Mouse (Mus musculus) hindbrain, embryonic 14.5 days (tissue): ENCODE data around the gene Abhd10. TPM values are rescaled to one million over a fixed set of nuclear protein-coding genes. Genes with fewer than 3 reads are reported as not detected.

ENCODE experiments used
- ATAC-seq: fragments of 200-750 bp; cut with Nextera tagmentation; 2 replicates; pipeline ENCODE4 v1.8.0; 2017; ENCODE audit warnings: moderate number of reproducible peaks, mild to moderate bottlenecking, moderate TSS enrichment, moderate library complexity; ENCODE audit not compliant: low FRiP score
- DNase-seq: peaks from one replicate; pipeline ENCODE4 v3.0.0-alpha.2; 2015; ENCODE audit warnings: low spot score
- H3K27ac ChIP-seq: fragments of 300-500 bp; sonication (generic); 2 replicates; pipeline ENCODE4 v1.5.1; 2014; ENCODE audit warnings: mild to moderate bottlenecking, moderate library complexity
- H3K27me3 ChIP-seq: fragments of 300-500 bp; sonication (generic); 2 replicates; pipeline ENCODE4 v1.6.1; 2014; ENCODE audit warnings: mild to moderate bottlenecking, low read length, mixed read lengths; ENCODE audit not compliant: control insufficient read depth, insufficient read depth
- H3K36me3 ChIP-seq: fragments of 300-500 bp; sonication (generic); replicated peaks from 2 replicates; pipeline ENCODE4 v1.6.1; 2014; ENCODE audit not compliant: control insufficient read depth, insufficient read depth
- H3K4me1 ChIP-seq: fragments of 300-500 bp; sonication (generic); replicated peaks from 2 replicates; pipeline ENCODE4 v1.6.1; 2014; ENCODE audit warnings: antibody characterized with exemption, low read length, mixed read lengths; ENCODE audit not compliant: control insufficient read depth, insufficient read depth
- H3K4me2 ChIP-seq: fragments of 300-500 bp; sonication (generic); replicated peaks from 2 replicates; pipeline ENCODE4 v1.6.1; 2014; ENCODE audit warnings: mild to moderate bottlenecking, moderate library complexity
- H3K4me3 ChIP-seq: fragments of 300-500 bp; sonication (generic); replicated peaks from 2 replicates; pipeline ENCODE4 v1.5.1; 2014; ENCODE audit warnings: mild to moderate bottlenecking, low read length
- H3K9ac ChIP-seq: fragments of 300-500 bp; sonication (generic); 2 replicates; pipeline ENCODE4 v1.6.1; 2014
- H3K9me3 ChIP-seq: fragments of 300-500 bp; sonication (generic); 2 replicates; pipeline ENCODE4 v1.6.1; 2016; ENCODE audit warnings: low read length; ENCODE audit not compliant: control insufficient read depth
- WGBS: fragments of 180-500 bp; shearing (Covaris S2); extraction: QIAGEN DNeasy Blood & Tissue Kit; methylation state at CpG from one replicate; pipeline ENCODE4 v1.1.7; 2014; 5-methylcytosine and 5-hydroxymethylcytosine counted together
- polyA plus RNA-seq: library from polyadenylated mRNA; unstranded; fragments of >200 nt; fragmentation: Nextera tagmentation; extraction: Ambion mirVana; gene quantifications from 2 replicates; pipeline ENCODE4 v1.2.1, GENCODE M21; 2014

Gene Abhd10
- polyA plus RNA-seq, 1 experiment from 2014 or later, result 34.7 TPM

GRCm38 (mm10) chr16:45714489-45715150, 28.1 kb downstream of the Abhd10 start:
- Histone ChIP-seq H3K36me3 (peaks cover 90% of the 10 kb centered on the region), H3K4me3 (no peak overlapping the region), H3K9ac (no peak overlapping the region), H3K27ac (no peak overlapping the region), H3K9me3 (no peaks in the 10 kb centered on the region), H3K27me3 (no peaks in the 10 kb centered on the region), H3K4me2 (no peak overlapping the region), H3K4me1 (peaks cover 2% of the 10 kb centered on the region; the same call in 1 of the 2 replicates)
- 86% methylated on average over 5 of the region's 5 CpGs for WGBS
- ATAC-seq (no peak), DNase-seq (no peak)

GRCm38 (mm10) chr16:45713878-45714277, 28.9 kb downstream of the Abhd10 start:
- DNase-seq (no peak), ATAC-seq (no peak)
- Histone ChIP-seq H3K27ac (no peak overlapping the region), H3K4me2 (no peak overlapping the region), H3K27me3 (no peaks in the 10 kb centered on the region), H3K4me1 (no peaks in the 10 kb centered on the region), H3K36me3 (peaks cover 85% of the 10 kb centered on the region), H3K9me3 (no peaks in the 10 kb centered on the region), H3K9ac (no peak overlapping the region), H3K4me3 (no peak overlapping the region)
- WGBS, result 73% methylated on average over 1 of the region's 1 CpGs

GRCm38 (mm10) chr16:45713261-45713660, 29.5 kb downstream of the Abhd10 start:
- Histone ChIP-seq H3K27me3 (no peaks in the 10 kb centered on the region), H3K4me2 (no peak overlapping the region), H3K9ac (no peak overlapping the region), H3K36me3 (peaks cover 79% of the 10 kb centered on the region), H3K9me3 (no peaks in the 10 kb centered on the region), H3K27ac (no peak overlapping the region), H3K4me3 (no peak overlapping the region), H3K4me1 (no peaks in the 10 kb centered on the region)
- ATAC-seq (no peak), DNase-seq (no peak)
- WGBS, result 63% methylated on average over 5 of the region's 5 CpGs

GRCm38 (mm10) chr16:45711263-45711662, 31.5 kb downstream of the Abhd10 start:
- H3K36me3 ChIP-seq, result peaks cover 61% of the 10 kb centered on the region
- H3K9ac ChIP-seq, result no peak overlapping the region
- no peaks in the 10 kb centered on the region for H3K9me3 ChIP-seq
- H3K4me2 ChIP-seq, result no peak overlapping the region
- 76% methylated on average over 7 of the region's 7 CpGs for WGBS
- DNase-seq, result no peak
- H3K4me3 ChIP-seq, result no peak overlapping the region
- no peaks in the 10 kb centered on the region for H3K27me3 ChIP-seq
- H3K4me1 ChIP-seq, result no peaks in the 10 kb centered on the region
- H3K27ac ChIP-seq, result no peak overlapping the region
- peak; percentile 21; the same call in 1 of the 2 replicates for ATAC-seq

- 82% methylated on average over 5 of the region's 5 CpGs for WGBS
- no peaks in the 10 kb centered on the region for H3K4me1 ChIP-seq
- ATAC-seq, result no peak
Measured at GRCm38 (mm10) chr16:45699301-45699700, 43.5 kb downstream of the Abhd10 start.

GRCm38 (mm10) chr16:45697996-45698395, 44.8 kb downstream of the Abhd10 start:
- H3K36me3 ChIP-seq, result no peaks in the 10 kb centered on the region
- H3K9me3 ChIP-seq, result no peaks in the 10 kb centered on the region
- peak; percentile 74; the same call in 1 of the 2 replicates for ATAC-seq
- no peak overlapping the region for H3K27ac ChIP-seq
- DNase-seq, result no peak
- no peak overlapping the region for H3K4me2 ChIP-seq
- H3K4me3 ChIP-seq, result no peak overlapping the region
- no peaks in the 10 kb centered on the region for H3K27me3 ChIP-seq
- H3K4me1 ChIP-seq, result peaks cover 3% of the 10 kb centered on the region; the same call in 1 of the 2 replicates
- 52% methylated on average over 6 of the region's 6 CpGs for WGBS
- H3K9ac ChIP-seq, result no peak overlapping the region

More at GRCm38 (mm10) chr16:45699301-45699700, 43.5 kb downstream of the Abhd10 start:
- Histone ChIP-seq H3K9me3 (no peaks in the 10 kb centered on the region), H3K4me3 (no peak overlapping the region), H3K27me3 (no peaks in the 10 kb centered on the region), H3K27ac (no peak overlapping the region), H3K4me2 (no peak overlapping the region), H3K9ac (no peak overlapping the region), H3K36me3 (no peaks in the 10 kb centered on the region)
- no peak for DNase-seq

GRCm38 (mm10) chr16:45695445-45696160, 47.2 kb downstream of the Abhd10 start:
- Histone ChIP-seq H3K4me2 (no peak overlapping the region), H3K4me3 (no peak overlapping the region), H3K27me3 (no peaks in the 10 kb centered on the region), H3K4me1 (peaks cover 5% of the 10 kb centered on the region; the same call in 1 of the 2 replicates), H3K9me3 (no peaks in the 10 kb centered on the region), H3K9ac (no peak overlapping the region), H3K36me3 (no peaks in the 10 kb centered on the region), H3K27ac (no peak overlapping the region)
- ATAC-seq (no peak), DNase-seq (no peak)
- 59% methylated on average over 9 of the region's 9 CpGs for WGBS

- no peak within 1 kb of the TSS for H3K4me2 ChIP-seq
- no peaks in the 10 kb centered on the region for H3K9me3 ChIP-seq
- WGBS, result 72% methylated on average over 10 of the region's 10 CpGs
- ATAC-seq (no peak), DNase-seq (no peak)
- H3K4me3 ChIP-seq, result no peak within 1 kb of the TSS
- H3K4me1 ChIP-seq, result peaks cover 19% of the 10 kb centered on the region; the same call in 1 of the 2 replicates
- H3K27me3 ChIP-seq, result no peaks in the 10 kb centered on the region
- H3K27ac ChIP-seq, result no peak within 1 kb of the TSS
- no peak within 1 kb of the TSS for H3K9ac ChIP-seq
- H3K36me3 ChIP-seq, result no peaks in the 10 kb centered on the region
Measured at GRCm38 (mm10) chr16:45693558-45693957, 49.2 kb downstream of the Abhd10 start, which contains the start of gene Tmprss7. TSS of gene Tmprss7 (minus strand) at chr16:45693658.

- DNase-seq, result no peak
- 45% methylated on average over 3 of the region's 3 CpGs for WGBS
- no peaks in the 10 kb centered on the region for H3K36me3 ChIP-seq
Measured at GRCm38 (mm10) chr16:45692851-45693250, 49.9 kb downstream of the Abhd10 start.

More at GRCm38 (mm10) chr16:45692851-45693250, 49.9 kb downstream of the Abhd10 start:
- H3K9ac ChIP-seq, result no peak overlapping the region
- peaks cover 19% of the 10 kb centered on the region; the same call in 1 of the 2 replicates for H3K4me1 ChIP-seq
- H3K4me2 ChIP-seq, result no peak overlapping the region
- H3K27ac ChIP-seq, result no peak overlapping the region
- ATAC-seq, result no peak
- no peak overlapping the region for H3K4me3 ChIP-seq
- no peaks in the 10 kb centered on the region for H3K9me3 ChIP-seq
- no peaks in the 10 kb centered on the region for H3K27me3 ChIP-seq
